Mouse (Mus musculus) layer of hippocampus, adult 18-20 months (tissue): ENCODE data around the gene Fars2. TPM values are rescaled to one million over a fixed set of nuclear protein-coding genes. Genes with fewer than 3 reads are reported as not detected.
"Not testable (repeated sequence)": the region's sequence is repeated elsewhere in the genome, so short reads cannot be mapped to it uniquely, and the experiment has no call there.

Experiments
- DNase-seq, 2 experiments: peaks; one replicate each; pipeline ENCODE4 v3.0.0; 2022; ENCODE audit warnings: low spot score in 2 of 2
- total RNA-seq, 2 experiments: library from RNA; stranded (reverse); gene quantifications; 2 replicates each; pipeline ENCODE4 v1.2.3; 2021

Fars2 gene
- total RNA-seq, 2 experiments from 2014 or later = 34.7 to 42.2 TPM

DNA sequence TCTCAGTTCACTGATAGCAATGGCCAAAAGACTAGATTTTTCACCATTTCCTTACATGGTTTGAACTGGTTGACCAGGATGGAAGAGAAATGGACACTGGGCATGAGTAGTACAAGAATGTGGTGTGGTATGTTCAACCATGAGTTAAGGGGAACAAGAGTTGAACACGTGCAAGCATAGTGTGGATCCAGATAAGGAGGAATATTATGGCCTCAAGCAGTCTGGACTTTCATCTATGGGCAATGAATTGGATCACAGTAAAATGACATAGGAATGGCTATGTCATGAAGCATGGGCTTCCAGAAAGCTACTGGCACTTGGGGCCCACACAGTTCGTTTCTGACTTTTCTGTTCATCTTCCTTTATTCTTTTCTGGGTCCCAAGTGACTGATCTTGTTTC, 168.0 kb downstream of the Fars2 start:
- DNase-seq = no peak

DNA sequence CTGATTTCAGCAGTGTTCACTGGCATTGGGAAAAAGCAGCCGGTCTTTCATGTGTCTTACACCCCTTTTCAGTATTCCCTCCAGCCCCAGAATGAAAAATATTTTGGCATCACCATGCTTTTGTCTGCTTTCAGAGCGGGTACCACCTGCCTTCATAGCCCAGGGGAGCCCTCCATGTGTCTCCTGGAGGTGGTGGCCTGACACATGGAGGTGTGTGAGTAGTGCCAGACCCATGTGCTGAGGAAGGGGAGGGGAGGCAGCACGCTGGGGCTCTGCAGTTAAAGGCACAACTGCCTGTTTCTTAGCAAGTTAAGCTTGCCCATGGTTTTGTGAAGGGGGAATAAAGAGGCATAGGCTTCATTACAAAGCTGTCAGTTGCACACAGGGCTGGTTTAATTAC, 176.3 kb downstream of the Fars2 start:
- DNase-seq = no peak

DNA sequence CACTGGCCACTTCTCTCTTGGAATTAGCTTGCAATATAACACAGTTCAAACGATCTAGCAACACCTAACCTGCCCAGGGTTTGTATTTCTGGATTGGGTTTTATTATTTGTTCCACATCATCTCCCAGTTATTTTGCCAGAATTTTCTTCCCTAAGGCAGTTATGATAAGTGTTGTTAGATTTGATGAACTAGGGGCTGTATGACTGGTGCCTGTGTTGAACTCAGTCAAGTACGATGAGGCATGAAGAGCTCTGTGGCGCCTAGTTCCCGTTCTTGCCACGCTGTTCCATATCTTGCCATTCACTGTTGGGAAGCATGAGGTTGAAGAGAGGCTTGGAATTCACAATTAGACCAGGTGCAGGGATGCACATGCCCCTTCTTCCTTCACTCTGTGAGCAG, 177.3 kb downstream of the Fars2 start:
- no peak for DNase-seq

DNA sequence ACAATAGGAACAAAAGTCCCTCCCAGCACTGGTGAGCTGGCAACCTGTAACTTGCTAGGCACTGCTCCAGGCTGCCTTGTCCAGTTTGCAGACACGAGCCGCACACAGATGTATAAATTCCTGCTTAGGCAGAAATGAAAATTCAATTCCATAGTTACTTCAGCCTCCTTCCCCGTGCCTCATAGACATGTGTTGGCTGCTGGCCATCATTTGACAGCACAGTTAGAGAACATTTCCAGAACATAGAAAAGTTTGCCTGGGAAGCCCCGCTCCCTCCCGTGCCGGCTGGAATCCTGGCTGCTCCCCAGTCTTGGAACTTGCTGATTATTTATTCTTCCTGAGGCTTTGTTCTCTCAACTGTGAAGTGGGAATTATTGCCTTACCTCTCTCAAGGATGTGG, 178.6 kb downstream of the Fars2 start:
- DNase-seq = peak; percentile 40 to 71

DNA sequence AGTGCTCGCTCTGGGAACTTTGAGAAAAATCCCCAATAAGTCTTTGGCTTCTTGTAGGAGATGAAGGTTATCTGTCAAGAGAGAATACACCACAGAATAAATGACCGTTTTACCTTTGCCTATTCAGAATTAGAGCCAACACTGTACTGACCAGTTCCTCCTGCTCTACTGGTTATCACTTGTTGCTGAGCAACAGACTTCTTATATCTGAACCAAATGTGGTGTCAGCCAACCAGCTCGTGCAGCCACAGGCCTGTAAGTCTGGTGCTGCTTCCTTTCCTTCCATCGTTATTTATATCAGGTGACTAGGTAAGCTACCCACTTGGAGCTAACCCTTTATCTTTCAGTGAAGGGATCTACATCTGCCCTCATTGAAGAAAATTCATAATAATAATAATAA, 179.4 kb downstream of the Fars2 start:
- DNase-seq = no peak

DNA sequence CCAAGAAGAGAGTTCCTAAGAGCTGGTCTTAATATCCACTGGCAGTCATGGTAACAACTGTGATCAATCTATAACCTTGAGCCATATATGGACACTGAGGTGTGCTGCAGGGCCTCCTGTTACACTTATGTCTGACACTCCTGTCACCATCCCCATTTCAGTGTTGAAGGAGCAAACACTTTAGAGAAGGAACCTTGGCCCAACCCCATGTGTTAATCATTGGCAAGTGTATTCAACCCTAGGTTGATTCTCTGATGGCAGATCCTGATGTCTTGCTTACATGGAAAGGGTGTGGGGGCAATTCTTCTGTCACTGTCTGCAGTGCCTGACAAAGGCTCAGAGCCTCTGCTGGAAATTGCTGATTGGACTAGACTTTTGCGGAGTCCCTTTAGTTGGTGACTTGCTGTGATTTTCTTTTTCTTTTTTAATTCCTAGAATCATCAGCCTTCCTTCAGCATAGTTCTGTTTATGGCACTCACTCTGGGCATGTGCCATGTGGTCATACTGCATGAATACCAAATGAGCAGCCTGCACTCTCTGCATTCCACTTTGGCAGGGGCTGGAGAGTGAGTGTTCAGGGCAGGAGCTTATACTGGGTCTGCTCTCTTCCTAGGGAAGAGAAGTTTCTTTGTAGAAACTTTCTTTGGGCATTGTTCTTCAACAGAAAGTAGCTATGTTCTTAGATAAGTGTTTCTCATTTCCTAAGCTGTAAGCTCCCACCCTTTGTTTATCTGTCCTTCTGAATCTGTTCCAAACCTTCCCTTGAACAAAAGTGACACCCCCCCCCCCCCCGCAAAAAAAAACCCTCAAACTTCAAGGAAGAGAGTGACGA, 181.0 kb downstream of the Fars2 start:
- no peak for DNase-seq

DNA sequence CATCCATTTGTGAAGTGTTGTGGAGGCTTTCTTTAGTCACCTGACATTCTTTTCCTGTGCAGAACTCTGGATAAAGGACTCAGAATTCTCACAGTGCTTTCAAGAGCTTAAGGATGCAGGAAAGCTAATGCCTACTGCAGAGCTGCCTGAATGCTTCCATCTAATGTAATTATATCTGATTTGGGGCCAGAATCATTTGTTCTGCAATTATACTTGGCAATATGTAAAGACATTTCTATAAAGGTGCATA, 181.5 kb downstream of the Fars2 start:
- DNase-seq = no peak

DNA sequence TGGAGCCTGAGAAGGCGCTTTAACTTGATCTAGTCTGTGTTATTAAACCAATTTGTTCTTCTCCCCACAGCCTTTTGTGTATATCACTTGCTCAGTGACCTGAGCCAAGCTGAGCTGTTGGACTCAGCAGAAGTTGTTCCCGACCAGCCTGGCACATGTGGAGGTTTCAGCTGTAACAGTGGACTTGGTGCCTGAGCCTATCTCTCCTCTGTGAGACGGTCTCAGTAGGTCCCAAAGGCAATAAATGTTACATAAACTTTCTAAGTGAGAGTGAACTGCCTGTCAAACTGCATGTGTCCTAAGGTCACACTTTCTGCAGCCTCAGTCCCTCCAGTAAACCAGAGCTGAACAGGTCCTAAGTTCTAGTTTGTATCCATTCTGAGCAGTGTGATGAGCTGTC, 185.6 kb downstream of the Fars2 start:
- DNase-seq = no peak

DNA sequence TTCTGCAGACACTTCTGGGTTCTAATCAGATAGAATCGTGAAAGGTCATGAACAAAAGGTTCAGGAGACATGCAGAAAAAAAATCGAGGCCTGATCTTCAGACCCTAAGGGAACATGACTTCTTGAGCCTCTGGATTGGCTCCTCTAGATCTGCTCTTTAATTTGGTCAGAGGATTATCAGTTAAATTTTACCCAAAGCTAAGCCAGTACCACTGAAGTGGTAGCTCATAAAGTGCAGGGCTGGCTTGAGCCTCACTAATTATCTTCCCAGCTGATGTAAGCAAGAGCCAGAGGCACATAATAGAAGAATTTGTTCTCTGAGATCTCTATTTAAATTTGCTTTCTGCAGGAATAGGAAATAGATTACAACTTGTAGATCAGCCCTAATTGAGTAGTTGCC, 188.1 kb downstream of the Fars2 start:
- no peak for DNase-seq

DNA sequence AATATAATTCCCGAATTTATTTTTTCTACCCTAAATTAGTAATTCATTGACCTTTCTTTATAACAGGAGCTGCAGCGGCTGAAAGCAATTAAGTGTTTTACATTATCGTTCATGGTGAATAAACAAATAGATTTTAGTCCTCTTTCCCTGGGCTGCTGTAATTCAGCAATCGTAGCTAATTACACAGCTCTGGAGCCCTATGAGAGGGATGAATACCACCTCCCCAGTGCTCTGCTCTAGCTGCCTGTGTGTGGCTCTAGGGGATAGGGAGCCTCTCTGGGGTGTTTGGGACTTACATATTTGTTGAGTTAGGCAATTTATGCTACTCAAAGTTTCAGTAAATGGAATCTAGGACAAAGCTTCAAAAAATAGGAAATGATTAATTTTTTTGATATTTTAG, 190.2 kb downstream of the Fars2 start:
- DNase-seq = no peak

DNA sequence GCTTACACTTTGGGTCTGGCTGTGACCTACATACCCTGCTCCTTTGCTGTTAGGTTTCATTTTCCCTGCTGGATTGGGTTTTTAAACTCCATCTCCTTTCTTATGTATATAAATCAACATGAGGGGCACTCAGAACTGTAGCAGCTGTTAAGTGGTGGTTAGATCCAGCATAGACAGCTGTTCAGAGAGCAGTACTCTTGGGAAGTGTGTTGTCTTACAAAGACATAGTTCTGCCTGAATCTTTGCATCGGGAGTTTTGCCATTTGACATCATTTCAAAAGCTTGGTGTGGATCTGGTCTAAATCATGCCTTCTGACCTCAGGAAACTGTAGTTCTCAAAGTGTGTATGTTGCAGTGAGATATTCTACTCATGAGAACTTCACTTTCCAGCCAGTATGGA, 191.9 kb downstream of the Fars2 start:
- no peak for DNase-seq

DNA sequence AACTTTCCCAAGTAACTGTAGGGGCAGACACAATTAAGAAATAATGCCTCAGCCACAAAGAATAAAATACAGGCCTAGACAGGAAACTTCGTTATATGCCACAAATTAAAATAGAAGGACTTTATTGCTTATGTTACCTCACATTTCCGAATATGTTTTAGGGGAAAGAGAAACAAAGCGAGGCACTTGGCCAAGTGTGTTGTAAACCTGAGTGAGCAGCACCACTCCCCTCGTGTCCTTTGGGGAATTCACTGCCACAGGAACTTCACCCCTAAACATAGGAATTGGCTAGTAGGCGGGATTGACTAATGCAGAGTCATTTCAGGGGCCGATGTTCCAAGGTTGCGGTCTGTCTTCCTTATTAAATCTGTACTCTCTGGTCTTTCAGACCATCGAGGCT, 197.0 kb downstream of the Fars2 start:
- DNase-seq = no peak

DNA sequence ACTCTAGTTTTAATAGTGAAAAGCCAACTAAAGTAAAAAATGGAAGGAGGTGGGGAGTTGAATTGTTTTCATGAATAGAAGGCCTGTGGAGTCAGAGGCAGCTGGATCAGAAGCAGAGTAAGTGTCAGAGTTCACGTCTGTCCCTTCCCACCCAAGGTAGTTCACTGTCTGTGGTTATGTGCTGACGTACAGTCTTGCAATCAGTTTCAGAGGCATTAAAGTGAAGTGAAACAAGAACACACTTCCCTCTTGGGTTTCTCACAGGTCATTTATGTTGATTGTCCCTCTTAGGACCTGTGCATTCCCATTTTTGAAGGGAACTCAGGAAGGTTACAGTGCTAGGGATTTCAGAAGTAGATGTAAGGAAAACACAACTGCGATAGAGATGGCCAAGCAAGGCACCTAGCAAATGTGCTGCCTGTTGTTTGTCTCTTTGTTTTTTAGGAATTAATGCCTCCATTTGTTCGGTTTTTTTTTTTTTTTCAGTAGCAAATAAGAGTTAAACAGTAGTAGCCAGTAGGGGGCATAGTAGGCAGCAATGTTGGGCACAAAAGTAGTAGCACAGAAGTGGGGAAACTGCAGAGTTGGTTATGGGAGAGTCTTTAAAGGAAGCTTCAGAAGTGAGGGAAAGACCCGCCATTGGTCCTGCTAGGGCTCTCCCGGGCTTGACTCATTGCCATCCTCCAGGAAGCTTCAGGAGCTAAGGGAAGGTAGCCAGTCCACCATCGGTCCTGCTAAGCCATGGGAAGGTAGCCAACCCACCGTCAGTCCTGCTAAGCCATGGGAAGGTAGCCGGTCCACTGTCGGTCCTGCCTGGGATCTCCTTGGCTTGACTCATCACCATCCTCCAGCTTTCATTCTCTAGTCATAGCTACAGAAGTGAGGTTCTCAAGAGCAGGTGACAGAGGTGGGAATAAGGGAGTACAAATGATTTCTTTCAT, 197.9 kb downstream of the Fars2 start:
- DNase-seq = no peak

DNA sequence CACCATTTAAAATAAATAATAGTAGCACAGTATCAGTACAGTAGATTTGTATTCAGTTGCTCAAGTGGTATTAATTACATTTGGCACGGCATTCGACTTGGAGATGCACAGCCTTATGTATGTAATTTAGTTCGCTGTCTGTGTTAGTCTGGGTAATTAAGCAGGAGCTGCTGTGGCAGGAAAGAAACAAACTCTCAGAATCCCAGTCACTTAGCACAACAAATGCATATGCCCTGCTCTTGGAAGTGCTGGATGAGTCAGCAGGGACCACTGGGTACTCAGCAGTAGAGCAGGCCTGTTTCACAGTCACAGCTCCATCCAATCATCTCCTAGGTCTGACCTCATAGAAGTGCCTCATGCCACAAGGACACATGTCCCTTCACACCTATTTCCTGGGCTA, 200.6 kb downstream of the Fars2 start:
- DNase-seq = no peak

DNA sequence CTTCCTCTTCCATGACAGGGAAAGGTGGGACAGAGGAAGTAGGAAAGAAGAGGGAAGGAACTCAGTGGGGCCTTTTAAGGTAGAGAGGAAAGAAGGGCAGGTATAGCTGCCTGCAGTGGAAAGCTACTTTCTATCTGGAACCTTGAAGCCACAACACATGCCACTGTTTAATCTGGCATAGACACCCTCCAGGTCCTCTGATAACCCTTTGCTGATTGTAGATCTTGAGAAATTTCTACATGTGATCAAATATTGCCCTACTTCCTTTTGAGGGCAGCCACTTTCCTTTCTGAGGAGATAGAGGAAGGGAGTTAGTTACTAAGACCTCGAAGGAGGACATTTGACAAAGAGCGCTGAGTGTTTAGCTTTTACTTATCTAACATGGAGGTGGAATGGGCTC, 207.4 kb downstream of the Fars2 start:
- DNase-seq = no peak

DNA sequence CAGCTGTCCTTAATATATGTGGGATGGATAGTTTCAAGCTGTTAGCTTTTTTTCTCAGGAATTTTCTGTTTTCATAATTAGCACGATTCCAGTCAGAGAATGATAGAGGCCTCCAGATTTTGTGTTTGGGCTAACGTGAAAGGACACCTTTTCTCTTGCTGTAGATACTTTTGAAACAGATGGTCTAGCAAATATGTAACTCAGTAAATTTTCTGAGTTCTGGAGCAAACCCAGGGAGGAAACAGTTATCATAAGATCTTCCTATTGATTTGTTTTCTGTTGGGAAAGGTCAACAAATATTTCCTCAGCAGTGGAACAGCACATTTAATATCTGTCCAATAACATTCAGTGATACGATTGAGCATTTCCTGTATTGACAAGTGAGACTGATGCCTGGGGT, 209.3 kb downstream of the Fars2 start:
- DNase-seq = no peak

DNA sequence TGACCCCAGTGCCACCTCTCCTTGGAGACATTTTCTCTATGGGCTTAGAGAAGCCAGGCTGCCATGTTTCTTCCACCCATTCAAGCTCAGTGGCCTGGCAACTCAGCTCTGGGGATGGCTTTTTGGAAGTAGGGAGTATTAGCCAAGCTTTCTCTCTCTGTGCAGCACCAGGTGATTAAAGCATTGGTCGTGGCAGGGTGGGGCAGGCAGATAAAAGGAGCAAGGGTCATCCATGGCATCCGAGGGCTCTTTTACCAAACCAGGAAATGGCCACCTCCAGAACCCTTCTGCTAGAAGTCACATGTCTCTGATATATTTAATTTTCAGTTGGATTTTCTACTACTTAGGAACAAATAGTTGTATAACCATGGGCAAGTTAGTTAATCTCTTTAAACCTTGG, 212.7 kb downstream of the Fars2 start:
- DNase-seq = no peak

DNA sequence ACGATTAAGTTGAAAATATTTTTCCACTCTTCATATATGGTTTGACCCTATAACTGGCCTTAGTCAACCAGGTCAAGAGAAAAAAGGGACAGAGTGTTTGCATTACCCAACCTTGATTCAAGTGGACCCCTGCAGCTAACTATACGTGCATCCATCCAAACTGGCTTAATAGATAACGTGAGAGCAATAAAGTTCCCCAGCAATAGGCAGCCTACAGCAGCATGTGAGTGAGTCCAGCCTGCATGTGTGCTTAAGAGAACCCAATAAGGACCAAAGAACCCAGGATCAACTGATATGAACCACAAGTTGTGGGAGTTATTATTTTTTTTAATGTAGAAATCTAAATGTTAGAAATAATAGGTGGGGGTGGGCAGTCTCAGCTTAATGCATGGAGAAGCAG, 213.3 kb downstream of the Fars2 start:
- DNase-seq = no peak

DNA sequence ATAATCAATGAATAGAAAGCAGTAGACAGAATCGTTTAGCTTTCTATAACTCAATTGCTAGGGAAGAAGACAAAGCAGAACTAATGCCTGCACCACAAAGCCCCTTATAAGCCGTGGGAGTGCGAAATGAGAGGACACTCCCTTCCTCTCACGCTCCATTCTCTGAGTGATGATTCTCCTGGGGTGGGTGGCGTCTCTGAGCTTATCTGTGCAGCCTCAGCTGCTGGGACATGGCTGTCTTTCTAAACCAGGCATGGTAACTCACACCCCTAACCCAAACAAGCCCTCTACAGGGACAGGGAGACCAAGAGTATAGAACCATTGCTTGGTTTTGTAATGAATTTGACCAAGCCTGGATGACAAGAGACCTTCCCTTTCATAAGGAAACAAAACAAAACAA, 217.5 kb downstream of the Fars2 start:
- DNase-seq = no peak

DNA sequence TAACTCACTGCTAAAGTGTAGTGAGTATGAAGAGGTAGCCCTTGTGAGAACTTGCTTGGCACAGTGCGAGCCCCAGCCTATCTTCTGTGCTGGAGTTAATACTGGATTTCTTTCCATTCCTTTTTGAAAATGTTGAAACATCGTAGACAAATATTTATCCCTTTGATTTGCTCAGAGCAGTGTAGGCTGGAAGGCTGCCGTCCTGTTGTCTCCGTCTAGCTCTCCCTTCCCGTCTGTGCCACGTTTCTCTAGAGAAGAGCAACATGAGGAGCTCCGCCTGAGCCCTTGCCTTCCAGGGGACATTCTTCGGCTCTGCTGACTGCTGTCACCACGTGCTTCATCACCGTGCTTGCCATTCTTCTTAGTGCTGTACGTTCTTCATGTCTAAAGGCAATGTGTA, 234.3 kb downstream of the Fars2 start:
- no peak for DNase-seq

DNA sequence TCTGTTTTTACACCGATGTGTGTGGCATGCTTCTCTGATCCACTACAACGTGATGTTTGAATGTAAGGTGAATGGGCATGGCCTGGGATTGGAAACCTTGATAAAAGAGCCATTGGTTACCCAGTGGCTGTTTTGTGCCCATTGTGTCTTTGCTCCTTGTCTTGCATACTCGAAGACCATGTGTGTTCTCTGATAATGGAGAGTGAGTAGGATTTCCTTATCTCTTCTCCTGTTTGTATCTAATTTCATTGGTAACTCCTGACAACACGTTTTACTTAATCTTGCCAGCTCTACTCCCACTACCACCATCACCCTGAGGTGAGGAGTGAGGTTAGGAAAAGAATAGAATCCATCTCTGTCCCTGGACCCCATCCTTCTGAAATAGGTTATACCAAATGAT, 240.3 kb downstream of the Fars2 start:
- no peak for DNase-seq

DNA sequence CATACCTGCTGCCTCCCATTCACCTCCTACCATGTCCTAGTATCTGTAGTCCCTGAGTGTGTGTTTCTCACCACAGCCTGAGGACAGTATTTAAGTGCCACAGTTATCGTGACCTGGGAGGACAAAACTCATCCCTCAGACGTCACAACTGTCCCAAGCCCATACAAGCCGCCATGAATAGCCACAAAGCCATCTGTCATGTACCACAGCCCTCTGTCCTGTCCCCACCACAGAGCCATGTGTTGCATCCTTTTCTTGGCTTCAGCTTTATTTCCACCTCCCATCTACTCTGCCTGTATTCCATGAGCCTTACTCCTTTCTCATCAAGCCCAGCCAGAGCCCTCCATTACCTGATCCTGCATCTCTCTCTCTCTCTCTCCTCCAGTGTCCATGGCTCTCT, 244.2 kb downstream of the Fars2 start:
- no peak for DNase-seq

DNA sequence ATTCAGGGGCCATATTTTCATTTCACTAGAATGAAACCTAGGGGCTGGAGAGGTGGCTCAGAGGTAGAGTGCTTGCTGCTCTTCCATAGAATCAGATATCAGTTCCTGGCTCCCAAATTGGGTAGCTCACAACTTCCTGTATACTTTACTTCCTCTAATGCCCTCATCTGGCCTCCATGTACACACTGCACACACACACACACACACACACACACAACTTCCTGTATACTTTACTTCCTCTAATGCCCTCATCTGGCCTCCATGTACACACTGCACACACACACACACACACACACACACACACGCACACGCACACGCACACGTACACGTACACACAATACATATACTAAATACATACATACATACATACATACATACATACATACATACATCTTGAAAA, 248.5 kb downstream of the Fars2 start:
- not testable (repeated sequence) for DNase-seq
